Mouse (Mus musculus): ENCODE data around the gene Csrp1. TPM values are rescaled to one million over a fixed set of nuclear protein-coding genes. Genes with fewer than 3 reads are reported as not detected.

Csrp1 gene
- total and polyA plus RNA-seq, 2 experiments from 2014 or later = 145 to 840 TPM

DNA sequence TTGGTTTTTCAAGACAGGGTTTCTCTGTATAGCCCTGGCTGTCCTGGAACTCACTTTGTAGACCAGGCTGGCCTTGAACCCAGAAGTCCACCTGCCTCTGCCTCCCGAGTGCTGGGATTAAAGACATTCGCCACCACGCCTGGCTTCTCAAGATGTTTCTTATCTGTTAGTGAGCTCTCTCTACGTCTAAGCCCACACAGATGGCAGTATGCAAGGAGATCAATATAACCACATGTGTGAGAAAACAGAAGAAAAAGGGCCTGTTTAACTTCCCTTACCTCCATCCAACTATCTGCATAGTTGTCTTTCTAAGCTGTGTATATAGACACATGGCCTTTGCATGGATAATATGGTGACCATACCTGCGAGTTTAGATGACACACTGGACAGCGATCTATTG is 5.5 kb downstream of the Csrp1 start:
- WGBS = 91% methylated on average over 6 of the region's 6 CpGs
- ATAC-seq (ENCODE audit: insufficient read depth, low read depth) (no peak), DNase-seq (ENCODE audit: low spot score) (no peak)
- peak overlapping the region; percentile 31 for H3K27ac ChIP-seq (ENCODE audit: low read depth)
- no peaks in the 10 kb centered on the region for H3K9me3 ChIP-seq (replicated peaks; ENCODE audit: control insufficient read depth, low read length)
- H3K4me3 ChIP-seq (ENCODE audit: low read depth, low read length) = no peak overlapping the region
- no peaks in the 10 kb centered on the region for H3K27me3 ChIP-seq (ENCODE audit: control insufficient read depth, insufficient read depth, low read length)
- no peak overlapping the region for H3K4me2 ChIP-seq (ENCODE audit: low read depth, low read length)
- no peak overlapping the region for H3K9ac ChIP-seq (replicated peaks; ENCODE audit: low read depth, low read length)
- no peaks in the 10 kb centered on the region for H3K36me3 ChIP-seq (replicated peaks; ENCODE audit: control insufficient read depth, insufficient read depth, low read length)
- TF ChIP-seq EP300 (IDR thresholded peaks at IDR 0.05; ENCODE audit: low read depth) = no peak
- peaks cover 19% of the 10 kb centered on the region for H3K4me1 ChIP-seq (ENCODE audit: control insufficient read depth, insufficient read depth)

DNA sequence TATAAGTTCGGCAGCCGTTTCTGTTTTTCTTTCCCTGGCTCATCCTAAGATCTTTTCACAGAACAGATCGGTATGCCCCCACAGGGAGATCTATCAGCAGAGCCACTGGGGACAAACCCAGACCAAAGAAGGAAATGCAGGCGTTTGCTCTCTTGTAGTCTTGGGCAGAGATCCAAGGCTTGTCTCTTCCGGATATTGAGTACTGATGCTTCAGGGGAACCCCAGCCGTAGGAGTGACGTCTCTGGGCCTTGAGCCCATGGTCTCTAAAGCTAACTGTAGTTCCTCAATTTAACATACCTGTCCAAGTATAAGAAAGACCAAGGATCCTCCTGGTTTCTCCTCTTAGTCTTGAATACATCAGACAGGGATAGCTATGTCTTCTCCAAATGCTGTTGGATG is 6.1 kb downstream of the Csrp1 start:
- Histone ChIP-seq H3K9me3 (replicated peaks; ENCODE audit: control insufficient read depth, low read length) (no peaks in the 10 kb centered on the region), H3K27me3 (ENCODE audit: control insufficient read depth, insufficient read depth, low read length) (no peaks in the 10 kb centered on the region), H3K4me1 (ENCODE audit: control insufficient read depth, insufficient read depth) (peaks cover 24% of the 10 kb centered on the region), H3K9ac (replicated peaks; ENCODE audit: low read depth, low read length) (no peak overlapping the region), H3K27ac (ENCODE audit: low read depth) (peak overlapping the region; percentile 31; the same call in 1 of the 2 replicates), H3K36me3 (replicated peaks; ENCODE audit: control insufficient read depth, insufficient read depth, low read length) (no peaks in the 10 kb centered on the region), H3K4me3 (ENCODE audit: low read depth, low read length) (no peak overlapping the region), H3K4me2 (ENCODE audit: low read depth, low read length) (no peak overlapping the region)
- peak; percentile 64 for DNase-seq (ENCODE audit: low spot score)
- 21% methylated on average over 7 of the region's 7 CpGs for WGBS
- no peak for TF ChIP-seq EP300 (IDR thresholded peaks at IDR 0.05; ENCODE audit: low read depth)
- no peak for TF ChIP-seq CTCF (IDR thresholded peaks at IDR 0.05; ENCODE audit: low read depth)
- no peak for ATAC-seq (ENCODE audit: insufficient read depth, low read depth)

DNA sequence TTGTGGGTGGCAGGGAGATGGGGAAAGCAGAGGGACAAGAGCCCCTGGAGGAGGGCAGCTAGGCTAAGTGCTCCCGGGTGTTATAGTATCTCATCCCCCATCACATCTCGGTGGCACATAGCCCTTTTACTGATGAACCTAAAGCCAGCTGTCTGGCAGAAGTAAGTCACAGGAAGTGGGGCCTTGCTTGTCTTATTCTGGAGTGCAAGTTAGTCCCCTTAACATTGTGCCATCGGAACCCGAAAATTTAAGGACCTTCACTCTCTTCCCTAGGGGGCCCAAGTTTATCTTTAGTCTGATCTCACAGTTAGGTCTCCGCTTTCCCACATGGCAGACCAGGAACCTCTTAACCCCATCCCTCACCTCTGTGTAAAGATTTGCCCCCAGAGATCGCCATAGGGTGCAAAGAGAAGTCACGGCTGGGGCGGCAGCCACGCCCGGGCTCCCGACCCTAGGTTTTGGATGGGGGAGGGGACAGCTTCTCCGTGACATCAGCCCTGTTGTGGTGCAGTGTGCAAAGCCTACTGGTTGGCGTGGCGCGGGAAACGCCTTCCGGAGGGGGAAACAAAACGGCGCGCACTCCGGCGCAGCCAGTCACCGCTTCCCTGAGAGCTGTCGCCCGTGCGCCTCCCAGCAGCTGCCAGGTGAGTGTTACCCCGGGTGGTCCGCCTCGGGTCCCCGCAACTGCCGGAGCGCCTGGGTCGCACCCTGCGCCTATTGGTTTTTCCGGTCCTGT is 8.9 kb downstream of the Csrp1 start:
- peak overlapping the region; percentile 65 for H3K4me3 ChIP-seq (ENCODE audit: low read depth, low read length)
- peak; percentile 88 for ATAC-seq (ENCODE audit: insufficient read depth, low read depth)
- H3K4me1 ChIP-seq (ENCODE audit: control insufficient read depth, insufficient read depth) = peaks cover 52% of the 10 kb centered on the region
- TF ChIP-seq EP300 (IDR thresholded peaks at IDR 0.05; ENCODE audit: low read depth) (peak; percentile 64), CTCF (IDR thresholded peaks at IDR 0.05; ENCODE audit: low read depth) (no peak)
- H3K9me3 ChIP-seq (replicated peaks; ENCODE audit: control insufficient read depth, low read length) = no peaks in the 10 kb centered on the region
- peak overlapping the region; percentile 69 for H3K4me2 ChIP-seq (ENCODE audit: low read depth, low read length)
- H3K36me3 ChIP-seq (replicated peaks; ENCODE audit: control insufficient read depth, insufficient read depth, low read length) = no peaks in the 10 kb centered on the region; the same call in 1 of the 2 replicates
- peak overlapping the region; percentile 78 for H3K9ac ChIP-seq (replicated peaks; ENCODE audit: low read depth, low read length)
- peak; percentile 94 for DNase-seq (ENCODE audit: low spot score)
- H3K27ac ChIP-seq (ENCODE audit: low read depth) = peak overlapping the region; percentile 92
- WGBS = under 1% methylated on average over 35 of the region's 35 CpGs
- H3K27me3 ChIP-seq (ENCODE audit: control insufficient read depth, insufficient read depth, low read length) = no peaks in the 10 kb centered on the region

DNA sequence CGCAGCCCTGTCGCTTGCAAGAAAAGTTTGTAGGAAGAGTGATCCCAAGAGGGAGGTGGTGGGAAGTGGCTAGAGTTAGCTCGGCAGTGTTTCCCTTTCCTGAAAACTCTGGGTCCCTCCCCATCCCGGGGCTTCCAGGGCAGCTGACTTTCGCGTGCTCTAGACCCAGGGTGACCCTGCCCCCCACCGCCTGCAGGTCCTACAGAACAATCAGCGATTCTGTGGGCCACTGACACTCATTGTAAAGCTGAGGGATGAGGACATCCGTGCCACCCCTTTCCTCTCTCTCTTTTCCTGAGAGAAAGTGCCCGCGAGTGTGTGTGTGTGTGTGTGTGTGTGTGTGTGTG is 9.5 kb downstream of the Csrp1 start:
- Histone ChIP-seq H3K36me3 (replicated peaks; ENCODE audit: control insufficient read depth, insufficient read depth, low read length) (no peaks in the 10 kb centered on the region; the same call in 1 of the 2 replicates), H3K4me2 (ENCODE audit: low read depth, low read length) (peak overlapping the region; percentile 69), H3K4me3 (ENCODE audit: low read depth, low read length) (peak overlapping the region; percentile 65), H3K27ac (ENCODE audit: low read depth) (peak overlapping the region; percentile 92), H3K9ac (replicated peaks; ENCODE audit: low read depth, low read length) (peak overlapping the region; percentile 78), H3K4me1 (ENCODE audit: control insufficient read depth, insufficient read depth) (peaks cover 57% of the 10 kb centered on the region), H3K27me3 (ENCODE audit: control insufficient read depth, insufficient read depth, low read length) (no peaks in the 10 kb centered on the region), H3K9me3 (replicated peaks; ENCODE audit: control insufficient read depth, low read length) (no peaks in the 10 kb centered on the region)
- DNase-seq (ENCODE audit: low spot score) (peak; percentile 67), ATAC-seq (ENCODE audit: insufficient read depth, low read depth) (peak; percentile 45)
- under 1% methylated on average over 11 of the region's 11 CpGs for WGBS
- TF ChIP-seq CTCF (IDR thresholded peaks at IDR 0.05; ENCODE audit: low read depth) = no peak
- peak; percentile 1; the same call in 1 of the 2 replicates for TF ChIP-seq EP300 (IDR thresholded peaks at IDR 0.05; ENCODE audit: low read depth)

DNA sequence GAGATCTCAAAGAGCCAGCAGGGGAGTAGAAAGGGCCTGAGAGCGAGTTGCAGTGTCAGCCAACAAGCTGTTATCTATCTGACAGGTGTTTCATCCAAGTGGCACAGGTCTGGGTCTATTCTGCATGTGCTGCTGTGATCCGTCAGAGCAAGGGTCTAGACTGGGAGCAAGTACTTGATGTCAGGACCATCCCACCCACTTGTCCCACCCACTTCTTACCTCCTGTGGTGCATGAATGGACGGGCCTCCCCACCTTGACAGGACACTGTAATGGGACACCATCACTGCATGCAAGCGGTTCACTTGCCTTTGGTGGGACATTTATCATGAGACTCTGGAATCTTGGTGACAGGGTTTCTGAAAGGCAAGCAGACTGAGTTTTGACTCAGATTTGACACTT is 10.0 kb downstream of the Csrp1 start:
- DNase-seq (ENCODE audit: low spot score) = peak; percentile 59
- Histone ChIP-seq H3K4me2 (ENCODE audit: low read depth, low read length) (peak overlapping the region; percentile 69), H3K9ac (replicated peaks; ENCODE audit: low read depth, low read length) (peak overlapping the region; percentile 78), H3K9me3 (replicated peaks; ENCODE audit: control insufficient read depth, low read length) (no peaks in the 10 kb centered on the region), H3K36me3 (replicated peaks; ENCODE audit: control insufficient read depth, insufficient read depth, low read length) (no peaks in the 10 kb centered on the region; the same call in 1 of the 2 replicates), H3K27ac (ENCODE audit: low read depth) (peak overlapping the region; percentile 92), H3K27me3 (ENCODE audit: control insufficient read depth, insufficient read depth, low read length) (no peaks in the 10 kb centered on the region), H3K4me3 (ENCODE audit: low read depth, low read length) (peak overlapping the region; percentile 65), H3K4me1 (ENCODE audit: control insufficient read depth, insufficient read depth) (peaks cover 62% of the 10 kb centered on the region)
- no peak for ATAC-seq (ENCODE audit: insufficient read depth, low read depth)
- 0% methylated on average over 4 of the region's 4 CpGs for WGBS
- TF ChIP-seq EP300 (IDR thresholded peaks at IDR 0.05; ENCODE audit: low read depth) (no peak), CTCF (IDR thresholded peaks at IDR 0.05; ENCODE audit: low read depth) (no peak)
